Mouse (Mus musculus) MEL (cell line): ENCODE results near the gene Pigh. TPM values are rescaled to one million over a fixed set of nuclear protein-coding genes. Genes with fewer than 3 reads are reported as not detected.

Experiments
- DNase-seq: peaks from one replicate; pipeline ENCODE4 v3.0.0; 2011; ENCODE audit warnings: low read depth, low spot score
- H3K27ac ChIP-seq: 2 replicates; pipeline ENCODE4 v1.5.1; 2012; ENCODE audit warnings: low read depth, mild to moderate bottlenecking, control low read depth, low read length, moderate library complexity; ENCODE audit not compliant: control insufficient read depth
- H3K27me3 ChIP-seq, 2 experiments: fragments of 150-350 bp in 1 of 2; sonication (generic) in 1 of 2; 2 replicates each; pipeline ENCODE4 v1.6.1; 2012; ENCODE audit warnings: low read length in 2 of 2, mild to moderate bottlenecking in 2 of 2, improper control_type of control experiment in 1 of 2, moderate library complexity in 1 of 2; ENCODE audit not compliant: insufficient read depth in 2 of 2, control insufficient read depth in 1 of 2
- H3K36me3 ChIP-seq, 2 experiments: 2 replicates each; pipeline ENCODE4 v1.6.1; 2012 to 2014; ENCODE audit warnings: low read length in 2 of 2, improper control_type of control experiment in 1 of 2, inconsistent platforms in 1 of 2, mild to moderate bottlenecking in 1 of 2; ENCODE audit not compliant: insufficient read depth in 2 of 2, control insufficient read depth in 1 of 2
- H3K4me1 ChIP-seq, 2 experiments: fragments of 150-350 bp in 1 of 2; sonication (generic) in 1 of 2; 2 replicates each; pipeline ENCODE4 v1.6.1; 2012; ENCODE audit warnings: low read length in 2 of 2, improper control_type of control experiment in 1 of 2, mild to moderate bottlenecking in 1 of 2; ENCODE audit not compliant: insufficient read depth in 2 of 2, control insufficient read depth in 1 of 2
- H3K4me3 ChIP-seq, 2 experiments: fragments of 150-350 bp in 1 of 2; sonication (generic) in 1 of 2; 2 replicates each; pipeline ENCODE4 v1.5.1; 2012; ENCODE audit warnings: low read depth in 2 of 2, low read length in 2 of 2, mild to moderate bottlenecking in 2 of 2, moderate library complexity in 2 of 2, control low read depth in 1 of 2, improper control_type of control experiment in 1 of 2; ENCODE audit not compliant: control insufficient read depth in 1 of 2, insufficient read depth in 1 of 2
- H3K79me2 ChIP-seq: 2 replicates; pipeline ENCODE4 v1.6.1; 2012; ENCODE audit warnings: mild to moderate bottlenecking, low read length, moderate library complexity; ENCODE audit not compliant: control insufficient read depth, poor library complexity, insufficient read depth
- H3K9ac ChIP-seq: 2 replicates; pipeline ENCODE4 v1.6.1; 2012; ENCODE audit warnings: low read depth, mild to moderate bottlenecking, control low read depth, low read length, moderate library complexity; ENCODE audit not compliant: control insufficient read depth, poor library complexity, severe bottlenecking
- H3K9me3 ChIP-seq: fragments of 150-350 bp; sonication (generic); replicated peaks from 2 replicates; pipeline ENCODE4 v1.6.1; 2012; ENCODE audit warnings: mild to moderate bottlenecking, low read length, improper control_type of control experiment, moderate library complexity; ENCODE audit not compliant: insufficient read depth
- BHLHE40 ChIP-seq: IDR thresholded peaks from 2 replicates; pipeline ENCODE4 v1.6.1; 2012; ENCODE audit warnings: low read depth, mild to moderate bottlenecking, inconsistent platforms, low read length, improper control_type of control experiment, borderline replicate concordance
- CTCF ChIP-seq, 3 experiments: IDR thresholded peaks in 2 of 3; conservative IDR thresholded peaks in 1 of 3; 2 replicates each; pipeline ENCODE4 v1.5.1; 2011 to 2012; ENCODE audit warnings: low read length in 3 of 3, low read depth in 2 of 3, mild to moderate bottlenecking in 2 of 3, improper control_type of control experiment in 1 of 3, inconsistent platforms in 1 of 3, mixed read lengths in 1 of 3, moderate library complexity in 1 of 3; ENCODE audit not compliant: control insufficient read depth in 1 of 3, insufficient read depth in 1 of 3, poor library complexity in 1 of 3, severe bottlenecking in 1 of 3
- ELF1 ChIP-seq: IDR thresholded peaks from 2 replicates; pipeline ENCODE4 v1.6.1; 2014; ENCODE audit warnings: low read depth, mild to moderate bottlenecking, inconsistent platforms, low read length, improper control_type of control experiment, moderate library complexity
- GATA1 ChIP-seq: IDR thresholded peaks from 2 replicates; pipeline ENCODE4 v1.6.1; 2011; ENCODE audit warnings: low read depth, low read length, improper control_type of control experiment
- MAZ ChIP-seq: IDR thresholded peaks from 2 replicates; pipeline ENCODE4 v1.6.1; 2012; ENCODE audit warnings: low read depth, mild to moderate bottlenecking, inconsistent platforms, low read length, improper control_type of control experiment
- MYB ChIP-seq: IDR thresholded peaks from 2 replicates; pipeline ENCODE4 v1.6.1; 2011; ENCODE audit warnings: mild to moderate bottlenecking, low read depth, low read length, improper control_type of control experiment
- NRF1 ChIP-seq: IDR thresholded peaks from 2 replicates; pipeline ENCODE4 v1.6.1; 2014; ENCODE audit warnings: low read depth, mild to moderate bottlenecking, inconsistent platforms, low read length, improper control_type of control experiment, moderate library complexity; ENCODE audit not compliant: poor library complexity, insufficient read depth, severe bottlenecking
- POLR2A ChIP-seq, 2 experiments: IDR thresholded peaks; 2 replicates each; pipeline ENCODE4 v1.6.1; 2011 to 2012; ENCODE audit warnings: low read length in 2 of 2, mild to moderate bottlenecking in 2 of 2, control low read depth in 1 of 2, improper control_type of control experiment in 1 of 2, low read depth in 1 of 2, moderate library complexity in 1 of 2; ENCODE audit not compliant: control insufficient read depth in 1 of 2, insufficient read depth in 1 of 2, poor library complexity in 1 of 2
- SMC3 ChIP-seq: IDR thresholded peaks from 2 replicates; pipeline ENCODE4 v1.6.1; 2011; ENCODE audit warnings: low read depth, low read length, improper control_type of control experiment
- TAL1 ChIP-seq: IDR thresholded peaks from 2 replicates; pipeline ENCODE4 v1.6.1; 2012; ENCODE audit warnings: mild to moderate bottlenecking, inconsistent platforms, low read length, moderate library complexity, mixed read lengths
- TBP ChIP-seq: IDR thresholded peaks from 2 replicates; pipeline ENCODE4 v1.8.0; 2011; ENCODE audit warnings: low read depth, low read length, improper control_type of control experiment
- TCF12 ChIP-seq: IDR thresholded peaks from 2 replicates; pipeline ENCODE4 v1.6.1; 2014; ENCODE audit warnings: low read depth, mild to moderate bottlenecking, inconsistent platforms, low read length, improper control_type of control experiment, moderate library complexity
- USF2 ChIP-seq, 2 experiments: IDR thresholded peaks; 2 replicates each; pipeline ENCODE4 v1.6.1; 2011 to 2012; ENCODE audit warnings: improper control_type of control experiment in 2 of 2, low read length in 2 of 2, borderline replicate concordance in 1 of 2, inconsistent platforms in 1 of 2, low read depth in 1 of 2, mild to moderate bottlenecking in 1 of 2; ENCODE audit not compliant: insufficient read depth in 1 of 2
- ZMIZ1 ChIP-seq: IDR thresholded peaks from 2 replicates; pipeline ENCODE4 v1.6.1; 2012; ENCODE audit warnings: low read depth, mild to moderate bottlenecking, inconsistent platforms, low read length, improper control_type of control experiment, moderate library complexity
- ZNF384 ChIP-seq: IDR thresholded peaks from 2 replicates; pipeline ENCODE4 v1.6.1; 2012; ENCODE audit warnings: low read depth, mild to moderate bottlenecking, inconsistent platforms, low read length, improper control_type of control experiment
- polyA plus RNA-seq, 2 experiments: library from polyadenylated mRNA; stranded (reverse) in 1 of 2; unstranded in 1 of 2; fragments of >175 nt in 1 of 2; fragments of >200 nt in 1 of 2; gene quantifications; 2 replicates each; pipeline versions ENCODE4 v1.2.1 to v1.2.4; 2012; ENCODE audit warnings: low replicate concordance in 2 of 2, low read depth in 1 of 2; ENCODE audit not compliant: insufficient read length in 2 of 2, insufficient read depth in 1 of 2, missing spikeins in 1 of 2
- total RNA-seq: library from RNA; depleted of rRNA; stranded (reverse); fragments of 300-350 nt; gene quantifications from 2 replicates; pipeline ENCODE4 v1.2.3, GENCODE M21; 2012; rRNA removed

Pigh gene
- total and polyA plus RNA-seq, 3 experiments: 7.2 to 9.5 TPM; not detected in 1

DNA sequence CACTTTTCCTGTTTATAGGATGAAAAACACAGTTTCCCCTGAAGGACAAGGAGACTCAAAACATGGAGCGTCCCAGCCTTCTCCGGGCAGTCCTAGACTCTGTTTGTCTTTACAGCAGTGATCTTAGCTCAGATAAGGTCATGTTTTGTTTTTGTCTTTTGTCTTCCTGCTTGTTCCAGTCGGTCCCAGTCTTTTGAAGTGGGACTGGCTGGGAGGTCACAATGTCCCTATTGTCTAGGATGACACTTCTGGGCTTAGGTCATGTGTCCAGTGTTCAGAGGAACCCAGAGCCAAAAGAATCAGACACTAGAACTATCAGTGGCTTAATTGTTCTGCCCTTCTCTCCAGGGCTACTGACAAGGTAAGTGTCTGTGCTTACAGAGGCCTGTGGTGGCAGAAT lies 54.1 kb downstream of the Pigh start:
- no peaks in the 10 kb centered on the region for H3K4me1 ChIP-seq
- no peak overlapping the region for H3K27ac ChIP-seq

DNA sequence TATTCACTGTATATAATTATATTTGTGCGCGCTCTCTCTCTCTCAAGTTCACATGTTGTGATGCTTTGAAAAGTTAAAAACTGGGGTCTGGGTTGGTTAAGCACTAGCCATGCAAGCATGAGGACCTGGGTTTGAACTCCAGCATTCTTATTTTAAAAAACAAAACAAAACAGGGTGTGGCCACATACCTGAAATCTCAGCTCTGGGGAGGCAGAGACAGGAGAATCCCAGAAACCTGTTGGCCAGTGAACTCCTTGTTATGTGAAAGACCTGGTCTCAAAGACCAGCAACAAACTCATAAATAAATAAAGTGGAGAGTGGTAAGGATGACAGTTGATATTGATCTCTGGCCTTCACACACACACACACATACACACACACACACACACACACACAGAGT lies 55.1 kb downstream of the Pigh start:
- TF ChIP-seq TBP: no peak
- H3K4me1 ChIP-seq: 0 out of 4 replicates have a peak, but pooled peaks cover 0 to 2% of the 10 kb centered on the region in 2 experiments

More for the DNA sequence above, 54.1 kb downstream of the Pigh start:
- no peaks in the 10 kb centered on the region for H3K36me3 ChIP-seq
- peaks cover 8 to 9% of the 10 kb centered on the region in 2 experiments for H3K27me3 ChIP-seq
- no peaks in the 10 kb centered on the region for H3K9me3 ChIP-seq
- H3K79me2 ChIP-seq: no peaks in the 10 kb centered on the region
- TF ChIP-seq BHLHE40: no peak
- TF ChIP-seq TCF12: no peak
- no peak for TF ChIP-seq SMC3
- no peak for TF ChIP-seq USF2 (IDR thresholded peaks at IDR 0.05; ENCODE audit: borderline replicate concordance in 1 of 2, insufficient read depth in 1 of 2, low read depth in 1 of 2, low read length in 2 of 2)
- no peak for TF ChIP-seq POLR2A (IDR thresholded peaks at IDR 0.05; ENCODE audit: control insufficient read depth in 1 of 2, insufficient read depth in 1 of 2, low read depth in 1 of 2, low read length in 2 of 2, poor library complexity in 1 of 2)
- TF ChIP-seq MYB: no peak
- TF ChIP-seq GATA1: no peak
- TF ChIP-seq MAZ: no peak
- no peak for TF ChIP-seq ZMIZ1
- TF ChIP-seq CTCF (IDR thresholded peaks at IDR 0.05 in 2 of 3, conservative IDR thresholded peaks at IDR 0.05 in 1 of 3; ENCODE audit: control insufficient read depth in 1 of 3, insufficient read depth in 1 of 3, low read depth in 2 of 3, low read length in 3 of 3, poor library complexity in 1 of 3, severe bottlenecking in 1 of 3): no peak
- TF ChIP-seq NRF1: no peak
- TF ChIP-seq TAL1: no peak
- TF ChIP-seq TBP: no peak
- TF ChIP-seq ELF1: no peak
- TF ChIP-seq ZNF384: no peak
- DNase-seq: no peak
- H3K9ac ChIP-seq: no peak overlapping the region
- H3K4me3 ChIP-seq: no peak overlapping the region

More for the DNA sequence above, 55.1 kb downstream of the Pigh start:
- Histone ChIP-seq H3K9me3 (no peaks in the 10 kb centered on the region), H3K27ac (no peak overlapping the region), H3K36me3 (no peaks in the 10 kb centered on the region), H3K4me3 (no peak overlapping the region), H3K79me2 (no peaks in the 10 kb centered on the region), H3K9ac (no peak overlapping the region), H3K27me3 (peaks cover 19% of the 10 kb centered on the region in 2 experiments)
- DNase-seq: no peak

Other genes with a start within 250 kb of the Pigh start
- 27.0 and 28.0 TPM in 2 replicates for gene Atp6v1d, start 228.0 kb downstream of the Pigh start, total RNA-seq
- gene Atp6v1d, start 228.0 kb downstream of the Pigh start, polyA plus RNA-seq: 10 to 100 TPM in 1 of 2 experiments, not detected in 1; 51.7 TPM
- 197 and 210 TPM in 2 replicates for gene Eif2s1, start 227.8 kb downstream of the Pigh start, total RNA-seq
- 100 to 1,000 TPM; 114 to 550 TPM for gene Eif2s1, start 227.8 kb downstream of the Pigh start, polyA plus RNA-seq
- gene Plek2, start 182.7 kb downstream of the Pigh start, total RNA-seq: 8.0 and 11.2 TPM in 2 replicates
- 10 to 100 TPM in 1 of 2 experiments, not detected in 1; 17.7 TPM for gene Plek2, start 182.7 kb downstream of the Pigh start, polyA plus RNA-seq
- gene Tmem229b, start 82.0 kb downstream of the Pigh start, total RNA-seq: 13.5 and 13.8 TPM in 2 replicates
- 10 to 100 TPM in 1 of 2 experiments, not detected in 1; 20.5 TPM for gene Tmem229b, start 82.0 kb downstream of the Pigh start, polyA plus RNA-seq
- gene Plekhh1, start 60.5 kb downstream of the Pigh start, total RNA-seq: 0.35 and 0.39 TPM in 2 replicates
- 1 to 10 TPM in 1 of 2 experiments, not detected in 1; 2.3 TPM for gene Plekhh1, start 60.5 kb downstream of the Pigh start, polyA plus RNA-seq
- not detected in 2 replicates for gene Arg2, start 41.1 kb upstream of the Pigh start, total RNA-seq
- gene Arg2, start 41.1 kb upstream of the Pigh start, polyA plus RNA-seq: not detected
- gene Vti1b, start 83.0 kb upstream of the Pigh start, total RNA-seq: 69.8 and 73.0 TPM in 2 replicates
- gene Vti1b, start 83.0 kb upstream of the Pigh start, polyA plus RNA-seq: 10 to 100 TPM in 1 of 2 experiments, not detected in 1; 54.3 TPM
- 26.7 and 29.8 TPM in 2 replicates for gene Rdh11, start 102.6 kb upstream of the Pigh start, total RNA-seq
- 10 to 100 TPM; 22.0 to 44.5 TPM for gene Rdh11, start 102.6 kb upstream of the Pigh start, polyA plus RNA-seq
- gene Rdh12, start 119.3 kb upstream of the Pigh start, total RNA-seq: 0.15 and 0.29 TPM in 2 replicates
- gene Rdh12, start 119.3 kb upstream of the Pigh start, polyA plus RNA-seq: under 1 TPM in 1 of 2 experiments, not detected in 1; 0.35 TPM
- 7.2 and 9.2 TPM in 2 replicates for gene Zfyve26, start 206.7 kb upstream of the Pigh start, total RNA-seq
- 100 to 1,000 TPM in 1 of 2 experiments, 10 to 100 TPM in 1; 16.2 to 110 TPM for gene Zfyve26, start 206.7 kb upstream of the Pigh start, polyA plus RNA-seq
- gene Rad51b, start 207.6 kb upstream of the Pigh start, total RNA-seq: 3.6 and 4.2 TPM in 2 replicates
- 1 to 10 TPM in 1 of 2 experiments, not detected in 1; 5.7 TPM for gene Rad51b, start 207.6 kb upstream of the Pigh start, polyA plus RNA-seq